Mouse (Mus musculus) heart, embryonic 13.5 days (tissue): ENCODE results near the gene Ugt1a7c. TPM values are rescaled to one million over a fixed set of nuclear protein-coding genes. Genes with fewer than 3 reads are reported as not detected.
"Not testable (repeated sequence)": the region's sequence is repeated elsewhere in the genome, so short reads cannot be mapped to it uniquely, and the experiment has no call there.

Experiments
- ATAC-seq: fragments of 200-750 bp; cut with Nextera tagmentation; 2 replicates; pipeline ENCODE4 v1.8.0; 2017; ENCODE audit warnings: moderate TSS enrichment; ENCODE audit not compliant: insufficient number of reproducible peaks, low FRiP score, low TSS enrichment; ENCODE audit errors: extremely low read depth
- H3K27ac ChIP-seq: fragments of 300-500 bp; sonication (generic); replicated peaks from 2 replicates; pipeline ENCODE4 v1.5.1; 2015; ENCODE audit warnings: moderate library complexity, mild to moderate bottlenecking, inconsistent platforms
- H3K27me3 ChIP-seq: fragments of 300-500 bp; sonication (generic); replicated peaks from 2 replicates; pipeline ENCODE4 v1.6.1; 2015; ENCODE audit warnings: mild to moderate bottlenecking, inconsistent platforms
- H3K36me3 ChIP-seq: fragments of 300-500 bp; sonication (generic); 2 replicates; pipeline ENCODE4 v1.6.1; 2015; ENCODE audit warnings: mild to moderate bottlenecking, inconsistent platforms
- H3K4me1 ChIP-seq: fragments of 300-500 bp; sonication (generic); 2 replicates; pipeline ENCODE4 v1.6.1; 2015; ENCODE audit warnings: inconsistent platforms
- H3K4me2 ChIP-seq: fragments of 300-500 bp; sonication (generic); 2 replicates; pipeline ENCODE4 v1.6.1; 2015; ENCODE audit warnings: inconsistent platforms, mild to moderate bottlenecking, moderate library complexity
- H3K4me3 ChIP-seq: fragments of 300-500 bp; sonication (generic); 2 replicates; pipeline ENCODE4 v1.5.1; 2015; ENCODE audit warnings: moderate library complexity, mild to moderate bottlenecking, inconsistent platforms
- H3K9ac ChIP-seq: fragments of 300-500 bp; sonication (generic); 2 replicates; pipeline ENCODE4 v1.6.1; 2015; ENCODE audit warnings: inconsistent platforms, mild to moderate bottlenecking, moderate library complexity
- H3K9me3 ChIP-seq: fragments of 300-500 bp; sonication (generic); 2 replicates; pipeline ENCODE4 v1.6.1; 2016; ENCODE audit warnings: inconsistent platforms
- WGBS: fragments of 180-500 bp; shearing (Covaris S2); methylation state at CpG from one replicate; pipeline ENCODE4 v1.1.7; 2015; ENCODE audit warnings: mixed read lengths; 5-methylcytosine and 5-hydroxymethylcytosine counted together
- polyA plus RNA-seq: library from polyadenylated mRNA; unstranded; fragments of >200 nt; fragmentation: Nextera tagmentation; extraction: Ambion mirVana; gene quantifications from 2 replicates; pipeline ENCODE4 v1.2.1, GENCODE M21; 2015

Gene Ugt1a7c
- polyA plus RNA-seq, 1 experiment from 2014 or later, result 1.7 TPM

- not testable (repeated sequence) for H3K36me3 ChIP-seq, ATAC-seq, H3K4me2 ChIP-seq, H3K9ac ChIP-seq, H3K4me1 ChIP-seq, H3K9me3 ChIP-seq, H3K4me3 ChIP-seq, H3K27ac ChIP-seq, H3K27me3 ChIP-seq
- WGBS, result no CpG with 5 or more reads among the region's 1 CpGs
Observed at GRCm38 (mm10) chr1:88121521-88121920, 26.7 kb downstream of the Ugt1a7c start.

- WGBS, result 57% methylated on average over 4 of the region's 4 CpGs
- not testable (repeated sequence) for H3K27me3 ChIP-seq, H3K9me3 ChIP-seq, ATAC-seq, H3K4me3 ChIP-seq, H3K4me2 ChIP-seq, H3K9ac ChIP-seq, H3K4me1 ChIP-seq, H3K36me3 ChIP-seq, H3K27ac ChIP-seq
Observed at GRCm38 (mm10) chr1:88125827-88126360, 31.0 kb downstream of the Ugt1a7c start.

GRCm38 (mm10) chr1:88129091-88129490 is 34.2 kb downstream of the Ugt1a7c start:
- not testable (repeated sequence) for H3K9me3 ChIP-seq, H3K9ac ChIP-seq, H3K27me3 ChIP-seq, H3K4me2 ChIP-seq, H3K36me3 ChIP-seq, ATAC-seq, H3K4me1 ChIP-seq, H3K27ac ChIP-seq, H3K4me3 ChIP-seq
- WGBS, result 80% methylated on average over 2 of the region's 2 CpGs

GRCm38 (mm10) chr1:88130223-88130622 is 35.4 kb downstream of the Ugt1a7c start:
- H3K27ac ChIP-seq, H3K27me3 ChIP-seq, ATAC-seq, H3K4me2 ChIP-seq, H3K9ac ChIP-seq, H3K36me3 ChIP-seq, H3K4me3 ChIP-seq, H3K4me1 ChIP-seq, H3K9me3 ChIP-seq: not testable (repeated sequence)
- 91% methylated on average over 1 of the region's 1 CpGs for WGBS

GRCm38 (mm10) chr1:88133908-88134456 is 39.1 kb downstream of the Ugt1a7c start:
- no peaks in the 10 kb centered on the region for H3K36me3 ChIP-seq
- no peak overlapping the region for H3K4me3 ChIP-seq
- H3K27me3 ChIP-seq, result no peaks in the 10 kb centered on the region
- no peak overlapping the region for H3K4me2 ChIP-seq
- no peaks in the 10 kb centered on the region for H3K4me1 ChIP-seq
- no peak overlapping the region for H3K27ac ChIP-seq
- WGBS, result 62% methylated on average over 3 of the region's 3 CpGs
- no peak overlapping the region for H3K9ac ChIP-seq
- ATAC-seq, result no peak
- H3K9me3 ChIP-seq, result no peaks in the 10 kb centered on the region

GRCm38 (mm10) chr1:88134457-88135011 is 39.7 kb downstream of the Ugt1a7c start, which contains the start of gene Ugt1a6a:
Gene Ugt1a6a, plus strand, starts transcription at chr1:88134809.
- WGBS, result 39% methylated on average over 5 of the region's 5 CpGs
- H3K4me2 ChIP-seq, H3K27ac ChIP-seq, H3K27me3 ChIP-seq, H3K36me3 ChIP-seq, H3K4me1 ChIP-seq, H3K9ac ChIP-seq, ATAC-seq, H3K9me3 ChIP-seq, H3K4me3 ChIP-seq: not testable (repeated sequence)

GRCm38 (mm10) chr1:88135229-88135904 is 40.5 kb downstream of the Ugt1a7c start:
- H3K4me3 ChIP-seq, H3K36me3 ChIP-seq, H3K9ac ChIP-seq, H3K27ac ChIP-seq, H3K27me3 ChIP-seq, H3K4me1 ChIP-seq, H3K4me2 ChIP-seq, H3K9me3 ChIP-seq, ATAC-seq: not testable (repeated sequence)
- 84% methylated on average over 6 of the region's 6 CpGs for WGBS

GRCm38 (mm10) chr1:88136646-88137045 is 41.8 kb downstream of the Ugt1a7c start:
- 73% methylated on average over 2 of the region's 2 CpGs for WGBS
- Histone ChIP-seq H3K4me1 (no peaks in the 10 kb centered on the region), H3K27ac (no peak overlapping the region), H3K4me2 (no peak overlapping the region), H3K36me3 (no peaks in the 10 kb centered on the region), H3K9me3 (no peaks in the 10 kb centered on the region), H3K27me3 (no peaks in the 10 kb centered on the region), H3K4me3 (no peak overlapping the region), H3K9ac (no peak overlapping the region)
- no peak for ATAC-seq

- 72% methylated on average over 3 of the region's 3 CpGs for WGBS
Observed at GRCm38 (mm10) chr1:88137264-88137663, 42.4 kb downstream of the Ugt1a7c start.

GRCm38 (mm10) chr1:88138145-88138544 is 43.3 kb downstream of the Ugt1a7c start:
- Histone ChIP-seq H3K4me3 (no peak overlapping the region), H3K4me1 (no peaks in the 10 kb centered on the region), H3K9ac (no peak overlapping the region), H3K27me3 (no peaks in the 10 kb centered on the region), H3K27ac (no peak overlapping the region), H3K9me3 (no peaks in the 10 kb centered on the region), H3K36me3 (no peaks in the 10 kb centered on the region), H3K4me2 (no peak overlapping the region)
- WGBS, result 85% methylated on average over 1 of the region's 1 CpGs
- ATAC-seq, result no peak

More at GRCm38 (mm10) chr1:88137264-88137663, 42.4 kb downstream of the Ugt1a7c start:
- H3K27me3 ChIP-seq, result no peaks in the 10 kb centered on the region
- no peak overlapping the region for H3K4me3 ChIP-seq
- no peak overlapping the region for H3K4me2 ChIP-seq
- H3K9me3 ChIP-seq, result no peaks in the 10 kb centered on the region
- no peaks in the 10 kb centered on the region for H3K36me3 ChIP-seq
- H3K27ac ChIP-seq, result no peak overlapping the region
- no peak overlapping the region for H3K9ac ChIP-seq
- no peak for ATAC-seq
- H3K4me1 ChIP-seq, result no peaks in the 10 kb centered on the region

- not testable (repeated sequence) for H3K9ac ChIP-seq, H3K27ac ChIP-seq, H3K4me1 ChIP-seq, H3K4me2 ChIP-seq, H3K36me3 ChIP-seq, H3K4me3 ChIP-seq, H3K9me3 ChIP-seq, H3K27me3 ChIP-seq
- 48% methylated on average over 1 of the region's 1 CpGs for WGBS
- peak; percentile 63; the same call in 1 of the 2 replicates for ATAC-seq
Observed at GRCm38 (mm10) chr1:88140492-88140891, 45.6 kb downstream of the Ugt1a7c start.
